Mouse (Mus musculus) CH12.LX (cell line): ENCODE results near the gene Ripk4. TPM values are rescaled to one million over a fixed set of nuclear protein-coding genes. Genes with fewer than 3 reads are reported as not detected.

Experiments
- DNase-seq: peaks from one replicate; pipeline ENCODE4 v3.0.0-alpha.2; 2013; ENCODE audit errors: extremely low read depth
- H3K27ac ChIP-seq: 2 replicates; pipeline ENCODE4 v1.5.1; 2012; ENCODE audit warnings: low read depth, mild to moderate bottlenecking, control low read depth, moderate library complexity; ENCODE audit not compliant: insufficient read depth
- H3K27me3 ChIP-seq: replicated peaks from 2 replicates; pipeline ENCODE3; 2012; ENCODE audit warnings: inconsistent platforms
- H3K36me3 ChIP-seq, 2 experiments: replicated peaks in 1 of 2; 2 replicates each; pipeline versions ENCODE3 to v1.6.1; 2012; ENCODE audit warnings: inconsistent platforms in 1 of 2, low read length in 1 of 2, mild to moderate bottlenecking in 1 of 2, mixed read lengths in 1 of 2, moderate library complexity in 1 of 2; ENCODE audit not compliant: control insufficient read depth in 1 of 2, insufficient read depth in 1 of 2
- H3K4me1 ChIP-seq, 2 experiments: 2 replicates each; pipeline ENCODE4 v1.6.1; 2012; ENCODE audit warnings: inconsistent platforms in 1 of 2, moderate library complexity in 1 of 2; ENCODE audit not compliant: insufficient read depth in 2 of 2, control insufficient read depth in 1 of 2
- H3K4me2 ChIP-seq: 2 replicates; pipeline ENCODE4 v1.6.1; 2012; ENCODE audit warnings: low read depth, mild to moderate bottlenecking, control low read depth; ENCODE audit not compliant: poor library complexity, insufficient read depth, severe bottlenecking
- H3K4me3 ChIP-seq, 3 experiments: fragments of 150-350 bp in 1 of 3; sonication (generic) in 1 of 3; replicated peaks in 1 of 3; 2 replicates each; pipeline versions ENCODE3 to v1.5.1; 2011 to 2012; ENCODE audit warnings: low read depth in 2 of 3, low read length in 2 of 3, mild to moderate bottlenecking in 2 of 3, moderate library complexity in 2 of 3, control low read depth in 1 of 3, improper control_type of control experiment in 1 of 3, inconsistent platforms in 1 of 3, mixed read lengths in 1 of 3; ENCODE audit not compliant: poor library complexity in 1 of 3
- H3K79me2 ChIP-seq: replicated peaks from 2 replicates; pipeline ENCODE4 v1.6.1; 2012; ENCODE audit warnings: mild to moderate bottlenecking, moderate library complexity; ENCODE audit not compliant: control insufficient read depth, poor library complexity, insufficient read depth, severe bottlenecking; ENCODE audit errors: extremely low read depth
- H3K9ac ChIP-seq: 2 replicates; pipeline ENCODE4 v1.6.1; 2012; ENCODE audit warnings: low read depth, mild to moderate bottlenecking, control low read depth, moderate library complexity; ENCODE audit not compliant: insufficient read depth
- H3K9me3 ChIP-seq: replicated peaks from 2 replicates; pipeline ENCODE3; 2012; ENCODE audit warnings: low read length, inconsistent platforms, mixed read lengths
- BHLHE40 ChIP-seq: IDR thresholded peaks from 2 replicates; pipeline ENCODE4 v1.6.1; 2011; ENCODE audit warnings: mild to moderate bottlenecking, low read depth, low read length, improper control_type of control experiment
- CHD1 ChIP-seq: IDR thresholded peaks from 2 replicates; pipeline ENCODE4 v1.6.1; 2012; ENCODE audit warnings: low read depth, low read length, improper control_type of control experiment, inconsistent platforms
- CTCF ChIP-seq, 2 experiments: IDR thresholded peaks in 1 of 2; conservative IDR thresholded peaks in 1 of 2; 2 replicates each; pipeline ENCODE4 v1.5.1; 2011 to 2012; ENCODE audit warnings: low read depth in 2 of 2, low read length in 2 of 2, improper control_type of control experiment in 1 of 2, inconsistent platforms in 1 of 2, mild to moderate bottlenecking in 1 of 2, moderate library complexity in 1 of 2
- E2F4 ChIP-seq: IDR thresholded peaks from 2 replicates; pipeline ENCODE4 v1.6.1; 2011; ENCODE audit warnings: low read depth, low read length, improper control_type of control experiment; ENCODE audit not compliant: insufficient replicate concordance
- ELF1 ChIP-seq: IDR thresholded peaks from 2 replicates; pipeline ENCODE4 v1.6.1; 2014; ENCODE audit warnings: low read depth, mild to moderate bottlenecking, inconsistent platforms, low read length, improper control_type of control experiment
- GABPA ChIP-seq: IDR thresholded peaks from 2 replicates; pipeline ENCODE4 v1.6.1; 2012; ENCODE audit warnings: low read depth, low read length, improper control_type of control experiment, inconsistent platforms; ENCODE audit not compliant: insufficient replicate concordance
- HCFC1 ChIP-seq: IDR thresholded peaks from 2 replicates; pipeline ENCODE4 v1.6.1; 2012; ENCODE audit warnings: low read depth, mild to moderate bottlenecking, inconsistent platforms, low read length, improper control_type of control experiment
- MAX ChIP-seq: IDR thresholded peaks from 2 replicates; pipeline ENCODE4 v1.6.1; 2011; ENCODE audit warnings: low read length, improper control_type of control experiment
- NELFE ChIP-seq: IDR thresholded peaks from 2 replicates; pipeline ENCODE4 v1.6.1; 2011; ENCODE audit warnings: low read depth, low read length, improper control_type of control experiment
- RAD21 ChIP-seq: IDR thresholded peaks from 2 replicates; pipeline ENCODE4 v1.6.1; 2011; ENCODE audit warnings: low read depth, mild to moderate bottlenecking, low read length, improper control_type of control experiment, moderate library complexity
- SIN3A ChIP-seq: IDR thresholded peaks from 2 replicates; pipeline ENCODE4 v1.6.1; 2012; ENCODE audit warnings: low read length, improper control_type of control experiment, inconsistent platforms
- SMC3 ChIP-seq: IDR thresholded peaks from 2 replicates; pipeline ENCODE4 v1.6.1; 2011; ENCODE audit warnings: low read depth, low read length, improper control_type of control experiment
- TBP ChIP-seq: conservative IDR thresholded peaks from 2 replicates; pipeline ENCODE4 v1.6.1; 2011; ENCODE audit warnings: low read depth, low read length, improper control_type of control experiment
- TCF12 ChIP-seq: IDR thresholded peaks from 2 replicates; pipeline ENCODE4 v1.6.1; 2014; ENCODE audit warnings: low read depth, mild to moderate bottlenecking, inconsistent platforms, low read length, improper control_type of control experiment
- UBTF ChIP-seq: IDR thresholded peaks from 2 replicates; pipeline ENCODE4 v1.6.1; 2012; ENCODE audit warnings: low read depth, mild to moderate bottlenecking, inconsistent platforms, low read length, improper control_type of control experiment, moderate library complexity
- USF1 ChIP-seq: IDR thresholded peaks from 2 replicates; pipeline ENCODE4 v1.6.1; 2014; ENCODE audit warnings: low read depth, mild to moderate bottlenecking, inconsistent platforms, low read length, improper control_type of control experiment
- USF2 ChIP-seq: conservative IDR thresholded peaks from 2 replicates; pipeline ENCODE4 v1.6.1; 2011; ENCODE audit warnings: low read depth, low read length, improper control_type of control experiment
- ZC3H11A ChIP-seq: IDR thresholded peaks from 2 replicates; pipeline ENCODE4 v1.6.1; 2012; ENCODE audit warnings: low read depth, mild to moderate bottlenecking, inconsistent platforms, low read length, improper control_type of control experiment
- ZNF384 ChIP-seq: IDR thresholded peaks from 2 replicates; pipeline ENCODE4 v1.6.1; 2012; ENCODE audit warnings: low read depth, low read length, improper control_type of control experiment, inconsistent platforms
- dilution Hi-C: fragments of 300-500 bp; cut with MboI; formaldehyde crosslinking; loops from 2 replicates; pipeline ENCODE4 v1.14.3; 2020; ENCODE audit warnings: low sequenced_read_pairs; ENCODE audit not compliant: extremely low pct_unique_long_range_greater_than_20kb, extremely low pct_ligation_motif_present
- in situ Hi-C: fragments of 300-500 bp; cut with MboI; formaldehyde crosslinking; loops from 3 replicates; pipeline ENCODE4 v1.14.3; 2019; ENCODE audit warnings: low sequenced_read_pairs, low pct_ligation_motif_present, low pct_unique_long_range_greater_than_20kb, mixed read lengths
- polyA plus RNA-seq: library from polyadenylated mRNA; unstranded; fragments of >175 nt; gene quantifications from 2 replicates; pipeline ENCODE4 v1.2.1, GENCODE M21; 2012; ENCODE audit warnings: low read depth; ENCODE audit not compliant: insufficient read length
- total RNA-seq, 2 experiments: library from RNA; depleted of rRNA; stranded (reverse); fragments of 300-350 nt in 1 of 2; fragments of >200 nt in 1 of 2; gene quantifications; 2 replicates each; pipeline ENCODE4 v1.2.3; 2012 to 2014

Gene Ripk4
- total and polyA plus RNA-seq, 3 experiments, result 0.04 to 0.09 TPM; not detected in 1

DNA sequence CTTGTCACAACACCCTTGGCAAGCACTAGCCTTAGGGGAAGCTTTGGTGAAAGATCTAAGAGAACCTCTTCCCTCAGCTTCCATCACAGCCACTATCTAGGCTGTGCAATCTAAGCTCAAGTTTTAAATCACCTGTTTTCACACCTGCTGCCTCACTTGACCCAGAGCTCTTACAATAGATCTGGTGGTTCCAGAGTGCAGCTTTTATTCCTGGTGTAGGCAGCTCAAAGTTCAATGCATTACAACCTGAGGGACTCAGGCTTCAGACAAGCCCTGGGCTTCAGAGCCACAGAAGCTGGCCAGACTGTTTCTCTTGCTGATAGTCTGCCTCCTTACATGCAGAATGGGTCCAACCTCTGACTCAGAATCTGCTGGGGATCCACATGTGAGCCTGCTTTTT is 51.5 kb downstream of the Ripk4 start:
- no peaks in the 10 kb centered on the region for H3K36me3 ChIP-seq
- no peak overlapping the region for H3K27ac ChIP-seq
- dilution Hi-C loops, result no loop called here
- no peak for DNase-seq
- no peaks in the 10 kb centered on the region for H3K4me1 ChIP-seq
- no peaks in the 10 kb centered on the region for H3K79me2 ChIP-seq
- H3K4me2 ChIP-seq, result no peak overlapping the region
- H3K9ac ChIP-seq, result no peak overlapping the region
- H3K4me3 ChIP-seq, result no peak overlapping the region
- no peaks in the 10 kb centered on the region for H3K27me3 ChIP-seq
- no peaks in the 10 kb centered on the region for H3K9me3 ChIP-seq
- TF ChIP-seq HCFC1 (no peak), BHLHE40 (no peak), TCF12 (no peak)
- in situ Hi-C loops, result loop anchor here (25.0 kb wide), 1 partner anchor 1000 kb away; no protein-coding TSS in a partner anchor

DNA sequence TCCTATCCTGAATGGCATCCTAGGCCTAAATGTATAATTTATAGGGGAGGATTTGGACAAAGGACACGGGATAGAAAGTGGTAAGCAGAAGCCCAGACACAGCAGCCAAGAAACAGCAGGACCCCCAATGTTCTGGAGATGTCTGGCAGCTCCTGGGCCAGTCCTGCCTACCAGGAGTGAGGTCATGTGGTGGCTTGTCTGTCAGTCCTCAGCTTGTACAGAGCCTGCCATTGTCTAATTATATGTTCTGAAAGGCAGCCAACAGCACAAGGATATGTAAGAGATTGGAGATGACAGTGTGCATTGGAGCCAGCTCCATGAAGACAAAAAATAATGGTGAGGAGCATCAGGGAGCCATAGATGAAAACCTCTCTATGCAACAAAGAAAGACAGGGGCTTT is 61.7 kb downstream of the Ripk4 start:
- dilution Hi-C loops, result no loop called here
- no peaks in the 10 kb centered on the region for H3K27me3 ChIP-seq
- in situ Hi-C loops, result loop anchor here (25.0 kb wide), 1 partner anchor 990 kb away; no protein-coding TSS in a partner anchor
- no peak overlapping the region for H3K9ac ChIP-seq
- no peak for DNase-seq
- no peaks in the 10 kb centered on the region for H3K4me1 ChIP-seq
- H3K36me3 ChIP-seq, result no peaks in the 10 kb centered on the region
- H3K4me2 ChIP-seq, result no peak overlapping the region
- H3K79me2 ChIP-seq, result no peaks in the 10 kb centered on the region
- H3K27ac ChIP-seq, result no peak overlapping the region
- no peaks in the 10 kb centered on the region for H3K9me3 ChIP-seq
- no peak overlapping the region for H3K4me3 ChIP-seq
- TF ChIP-seq NELFE, result no peak
- no peak for TF ChIP-seq GABPA
- TF ChIP-seq SIN3A, result no peak
- no peak for TF ChIP-seq ZNF384
- TF ChIP-seq USF1, result no peak
- TF ChIP-seq HCFC1, result no peak
- TF ChIP-seq MAX, result no peak
- TF ChIP-seq ZC3H11A, result no peak
- no peak for TF ChIP-seq USF2
- TF ChIP-seq SMC3, result no peak
- TF ChIP-seq TBP, result no peak
- TF ChIP-seq ELF1, result no peak
- TF ChIP-seq TCF12, result no peak
- TF ChIP-seq, all 38 proteins: peak for 0

GRCm38 (mm10) chr16:97697769-97698168 is 65.8 kb downstream of the Ripk4 start:
- H3K4me3 ChIP-seq, result no peak overlapping the region
- no peaks in the 10 kb centered on the region for H3K27me3 ChIP-seq
- dilution Hi-C loops (no loop called here), in situ Hi-C loops (no loop called here)
- H3K9ac ChIP-seq, result no peak overlapping the region
- no peaks in the 10 kb centered on the region for H3K36me3 ChIP-seq
- peak; percentile 45 for DNase-seq
- no peak overlapping the region for H3K4me2 ChIP-seq
- no peaks in the 10 kb centered on the region for H3K79me2 ChIP-seq
- H3K27ac ChIP-seq, result no peak overlapping the region
- no peaks in the 10 kb centered on the region for H3K4me1 ChIP-seq
- peak; percentile 49 for TF ChIP-seq SMC3
- TF ChIP-seq E2F4, result no peak
- TF ChIP-seq CTCF (conservative IDR thresholded peaks at IDR 0.05 in 1 of 2, IDR thresholded peaks at IDR 0.05 in 1 of 2; ENCODE audit: low read depth in 2 of 2, low read length in 2 of 2), result peak; percentile 55 to 78
- TF ChIP-seq UBTF, result no peak
- TF ChIP-seq CHD1, result no peak
- peak; percentile 61 for TF ChIP-seq RAD21
- H3K9me3 ChIP-seq, result no peaks in the 10 kb centered on the region
